Mouse (Mus musculus) hindbrain, embryonic 15.5 days (tissue): ENCODE measurements at regions not wholly inside any gene's neighbourhood (a gene's known extent, or its start where the extent isn't known, plus 50 kb on each side); places are given as distances from the start of the nearest gene placed in this dataset.

Experiments
- ATAC-seq: fragments of 200-750 bp; cut with Nextera tagmentation; 2 replicates; pipeline ENCODE4 v1.8.0; 2017; ENCODE audit warnings: low read depth, moderate number of reproducible peaks, moderate TSS enrichment; ENCODE audit not compliant: low FRiP score
- H3K27ac ChIP-seq: fragments of 300-500 bp; sonication (generic); replicated peaks from 2 replicates; pipeline ENCODE4 v1.5.1; 2015; ENCODE audit warnings: mild to moderate bottlenecking, inconsistent platforms
- H3K27me3 ChIP-seq: fragments of 300-500 bp; sonication (generic); 2 replicates; pipeline ENCODE4 v1.6.1; 2015; ENCODE audit warnings: control low read depth, inconsistent platforms
- H3K36me3 ChIP-seq: fragments of 300-500 bp; sonication (generic); 2 replicates; pipeline ENCODE4 v1.6.1; 2015; ENCODE audit warnings: control low read depth, inconsistent platforms
- H3K4me1 ChIP-seq: fragments of 300-500 bp; sonication (generic); replicated peaks from 2 replicates; pipeline ENCODE4 v1.6.1; 2015; ENCODE audit warnings: control low read depth, inconsistent platforms
- H3K4me2 ChIP-seq: fragments of 300-500 bp; sonication (generic); 2 replicates; pipeline ENCODE4 v1.6.1; 2015; ENCODE audit warnings: moderate library complexity, mild to moderate bottlenecking, inconsistent platforms
- H3K4me3 ChIP-seq: fragments of 300-500 bp; sonication (generic); 2 replicates; pipeline ENCODE4 v1.5.1; 2015; ENCODE audit warnings: mild to moderate bottlenecking, inconsistent platforms
- H3K9ac ChIP-seq: fragments of 300-500 bp; sonication (generic); 2 replicates; pipeline ENCODE4 v1.6.1; 2015; ENCODE audit warnings: inconsistent platforms
- H3K9me3 ChIP-seq: fragments of 300-500 bp; sonication (generic); 2 replicates; pipeline ENCODE4 v1.6.1; 2016; ENCODE audit warnings: control low read depth, inconsistent platforms
- WGBS: fragments of 180-500 bp; shearing (Covaris S2); methylation state at CpG from one replicate; pipeline ENCODE4 v1.1.7; 2015; 5-methylcytosine and 5-hydroxymethylcytosine counted together

- no peaks in the 10 kb centered on the region for H3K9me3 ChIP-seq
- H3K4me2 ChIP-seq = no peak overlapping the region
- no peak overlapping the region for H3K9ac ChIP-seq
- H3K27ac ChIP-seq = no peak overlapping the region
- H3K4me3 ChIP-seq = no peak overlapping the region
- no peaks in the 10 kb centered on the region for H3K4me1 ChIP-seq
- peak; percentile 42; the same call in 1 of the 2 replicates for ATAC-seq
- H3K36me3 ChIP-seq = no peaks in the 10 kb centered on the region
- H3K27me3 ChIP-seq = no peaks in the 10 kb centered on the region
Measured at GRCm38 (mm10) chr3:70957470-70957869, 950.1 kb downstream of the Otol1 start.

DNA sequence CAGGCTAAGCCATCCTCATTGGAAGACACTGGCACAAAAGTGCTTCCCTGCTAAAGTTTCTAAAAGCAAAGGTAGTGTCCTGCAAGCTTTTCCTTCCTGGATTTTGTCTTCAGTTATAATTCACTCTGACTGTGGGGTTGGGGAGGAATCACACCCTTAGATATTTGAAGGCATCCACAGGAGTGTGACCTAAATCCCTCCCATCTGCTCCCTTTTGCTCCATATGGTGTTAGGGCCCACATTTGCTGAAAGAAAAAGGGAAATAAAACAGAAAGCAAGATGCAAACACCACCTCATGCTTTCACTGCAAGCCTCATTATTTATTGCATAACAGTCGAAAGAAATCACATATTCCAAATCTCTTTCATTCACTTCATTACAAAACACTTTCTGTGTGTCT lies 955.1 kb downstream of the Otol1 start:
- no peak for ATAC-seq
- no peak overlapping the region for H3K27ac ChIP-seq
- H3K4me1 ChIP-seq = no peaks in the 10 kb centered on the region
- H3K4me2 ChIP-seq = no peak overlapping the region
- WGBS = 86% methylated on average over 1 of the region's 1 CpGs
- no peak overlapping the region for H3K9ac ChIP-seq
- no peaks in the 10 kb centered on the region for H3K27me3 ChIP-seq
- no peaks in the 10 kb centered on the region for H3K9me3 ChIP-seq
- no peak overlapping the region for H3K4me3 ChIP-seq
- H3K36me3 ChIP-seq = no peaks in the 10 kb centered on the region

- WGBS = 88% methylated on average over 5 of the region's 5 CpGs
- Histone ChIP-seq H3K27ac (no peak overlapping the region), H3K4me2 (no peak overlapping the region), H3K9me3 (no peaks in the 10 kb centered on the region), H3K9ac (no peak overlapping the region), H3K4me3 (no peak overlapping the region), H3K27me3 (no peaks in the 10 kb centered on the region), H3K4me1 (no peaks in the 10 kb centered on the region), H3K36me3 (no peaks in the 10 kb centered on the region)
- no peak for ATAC-seq
Measured at GRCm38 (mm10) chr3:70976945-70977344, 969.5 kb downstream of the Otol1 start.

DNA sequence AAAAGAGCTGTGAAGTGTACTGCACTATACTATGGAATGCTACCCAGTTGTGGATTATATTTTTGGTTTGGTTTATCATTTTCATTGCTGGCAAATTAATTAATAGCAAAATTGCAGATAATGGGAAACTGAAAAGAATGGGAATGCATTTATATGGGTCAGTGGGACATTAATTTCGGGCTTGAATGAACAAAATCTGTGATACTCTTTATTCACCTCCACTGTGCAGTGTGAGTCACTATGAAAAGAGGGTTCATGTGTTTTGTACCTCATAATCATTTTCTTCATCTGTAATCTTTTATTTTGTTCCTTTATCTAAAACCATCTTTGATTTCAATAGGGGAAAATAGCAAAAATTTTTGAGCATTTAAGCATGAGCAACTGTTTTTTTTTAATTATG lies 983.5 kb downstream of the Otol1 start:
- H3K9me3 ChIP-seq = no peaks in the 10 kb centered on the region
- no peak overlapping the region for H3K4me3 ChIP-seq
- no peak for ATAC-seq
- H3K4me1 ChIP-seq = no peaks in the 10 kb centered on the region
- no peak overlapping the region for H3K4me2 ChIP-seq
- no peak overlapping the region for H3K27ac ChIP-seq
- H3K9ac ChIP-seq = no peak overlapping the region
- H3K36me3 ChIP-seq = no peaks in the 10 kb centered on the region
- H3K27me3 ChIP-seq = no peaks in the 10 kb centered on the region
- 86% methylated on average over 1 of the region's 1 CpGs for WGBS

GRCm38 (mm10) chr3:71003052-71003451 lies 995.6 kb downstream of the Otol1 start:
- H3K9me3 ChIP-seq = no peaks in the 10 kb centered on the region
- no peaks in the 10 kb centered on the region for H3K4me1 ChIP-seq
- no peak overlapping the region for H3K4me2 ChIP-seq
- H3K36me3 ChIP-seq = no peaks in the 10 kb centered on the region
- WGBS = 76% methylated on average over 6 of the region's 6 CpGs
- no peak overlapping the region for H3K9ac ChIP-seq
- no peak overlapping the region for H3K4me3 ChIP-seq
- no peak overlapping the region for H3K27ac ChIP-seq
- no peaks in the 10 kb centered on the region for H3K27me3 ChIP-seq
- ATAC-seq = no peak
